Mouse (Mus musculus): ENCODE measurements around the gene Mllt3.

- no peak for TF ChIP-seq POLR2A (IDR thresholded peaks at IDR 0.05; ENCODE audit: borderline replicate concordance, extremely low read depth, insufficient read depth, insufficient read length, poor library complexity, severe bottlenecking)
- no peak for TF ChIP-seq CTCF (IDR thresholded peaks at IDR 0.05; ENCODE audit: borderline replicate concordance, extremely low read depth, insufficient read depth, insufficient read length)
Measured at GRCm38 (mm10) chr4:88011870-88012572, 21.1 kb downstream of the Mllt3 start.
